Comparison of ENCODE assay signal across 19 mouse cellular contexts in genomic region chr10:61720331-61720730, GRCm38 (mm10). TPM values are rescaled to one million over a fixed set of nuclear protein-coding genes. Genes with fewer than 3 reads are reported as not detected.
DNase-seq lines count a peak whose midpoint lies in the region; ATAC-seq lines count a peak whose summit lies in the region.
"Had no signal": no experiment of that assay in that cellular context is flagged by ENCODE, and none has a peak within 500 bp of the region (broad histone marks: within the 10 kb centered on the region; RNA-seq: fewer than 3 reads in every experiment).

No protein-coding gene starts in this region.

- H3K4me1 ChIP-seq in hindbrain, embryonic 12.5 days, result peaks cover 5% of the 10 kb centered on the region

- H3K27me3 ChIP-seq in hindbrain, embryonic 12.5 days, result peaks cover 13% of the 10 kb centered on the region
- H3K27me3 ChIP-seq: heart, embryonic 12.5 days; hindbrain, embryonic 15.5 days; Patski had no signal

- no peak overlapping the region for H3K9ac ChIP-seq in hindbrain, embryonic 12.5 days
- H3K9ac ChIP-seq: forebrain, embryonic 13.5 days; forebrain, postnatal 0 days; heart, embryonic 12.5 days; hindbrain, embryonic 15.5 days had no signal

- H3K27ac ChIP-seq in hindbrain, embryonic 12.5 days, result no peak overlapping the region
- H3K27ac ChIP-seq: embryonic facial prominence, embryonic 10.5 days; forebrain, embryonic 13.5 days; hindbrain, embryonic 10.5 days; hindbrain, embryonic 15.5 days had no signal

- no peak overlapping the region for H3K4me3 ChIP-seq in hindbrain, embryonic 12.5 days
- H3K4me3 ChIP-seq: embryonic facial prominence, embryonic 10.5 days; forebrain, embryonic 13.5 days; heart, embryonic 12.5 days; hindbrain, embryonic 10.5 days; hindbrain, embryonic 15.5 days had no signal

- peak; percentile 85 for DNase-seq in adipocyte (ENCODE audit: low spot score)
- peak; percentile 87 for DNase-seq in adrenal gland, adult 2 months
- DNase-seq in adrenal gland, postnatal 25 days, result peak; percentile 55
- no peak for DNase-seq in thymus, postnatal 25 days
- no peak for DNase-seq in spleen, adult 18-20 months
- DNase-seq: cerebellum, adult 18-20 months; cerebellum, postnatal 10 days; forebrain, postnatal 0 days; gastrocnemius, postnatal 14 days had no signal

- 88% methylated on average over 7 of the region's 7 CpGs for WGBS in hindbrain, embryonic 12.5 days

- H3K4me2 ChIP-seq in hindbrain, embryonic 12.5 days (replicated peaks), result no peak overlapping the region
- H3K4me2 ChIP-seq: forebrain, embryonic 13.5 days; heart, embryonic 12.5 days; hindbrain, embryonic 15.5 days had no signal

- no peaks in the 10 kb centered on the region for H3K36me3 ChIP-seq in hindbrain, embryonic 12.5 days
- H3K36me3 ChIP-seq: embryonic facial prominence, embryonic 10.5 days; G1E; heart, embryonic 12.5 days; hindbrain, embryonic 10.5 days; hindbrain, embryonic 15.5 days had no signal

- no peak for ATAC-seq in hindbrain, embryonic 12.5 days (ENCODE audit: low FRiP score)
- ATAC-seq: activated CD4-positive, CD25-positive, alpha-beta regulatory T cell, adult 4 months; forebrain, embryonic 13.5 days; forebrain, postnatal 0 days; intestine, embryonic 16.5 days; Patski had no signal

- H3K9me3 ChIP-seq in hindbrain, embryonic 12.5 days (replicated peaks), result no peaks in the 10 kb centered on the region
- H3K9me3 ChIP-seq: embryonic facial prominence, embryonic 10.5 days; forebrain, embryonic 13.5 days; G1E; heart, embryonic 12.5 days; hindbrain, embryonic 10.5 days; hindbrain, embryonic 15.5 days had no signal

RNA-seq across cellular contexts. Expression of gene Aifm2, which starts 5.3 kb away (rescaled TPM):
- total RNA-seq in adrenal gland, adult 2 months (2021), result 100 to 1,000 TPM; 226 to 406 TPM
- 209 and 255 TPM in 2 replicates for polyA plus RNA-seq in adrenal gland, adult 2 months (2012; rRNA removed)
- 310 and 356 TPM in 2 replicates for total RNA-seq in adrenal gland, postnatal 25 days (2021)
- 6.3 and 7.5 TPM in 2 replicates for polyA plus RNA-seq in hindbrain, embryonic 12.5 days (2016; fragmentation: Nextera tagmentation; extraction: Ambion mirVana)

RNA-seq across cellular contexts. Expression of gene Tysnd1, which starts 25.0 kb away (rescaled TPM):
- 100 to 1,000 TPM in 1 of 2 experiments, 10 to 100 TPM in 1; 85.9 to 147 TPM for total RNA-seq in adrenal gland, adult 2 months (2021)
- 548 and 593 TPM in 2 replicates for polyA plus RNA-seq in adrenal gland, adult 2 months (2012; rRNA removed)
- 109 and 115 TPM in 2 replicates for total RNA-seq in adrenal gland, postnatal 25 days (2021)
- 36.5 and 37.4 TPM in 2 replicates for polyA plus RNA-seq in hindbrain, embryonic 12.5 days (2016; fragmentation: Nextera tagmentation; extraction: Ambion mirVana)

RNA-seq across cellular contexts. Expression of gene Sar1a, which starts 40.2 kb away (rescaled TPM):
- 100 to 1,000 TPM; 199 to 205 TPM for total RNA-seq in adrenal gland, adult 2 months (2021)
- 113 and 119 TPM in 2 replicates for polyA plus RNA-seq in adrenal gland, adult 2 months (2012; rRNA removed)
- 181 and 195 TPM in 2 replicates for total RNA-seq in adrenal gland, postnatal 25 days (2021)
- polyA plus RNA-seq in hindbrain, embryonic 12.5 days (2016; fragmentation: Nextera tagmentation; extraction: Ambion mirVana), result 234 and 235 TPM in 2 replicates

Comparison
In these comparisons a context has a peak if more than half of its experiments do, and no peak if none do; other contexts are left out.
1. DNase-seq: peak in adipocyte (single experiment), adrenal gland, adult 2 months (single experiment) and adrenal gland, postnatal 25 days (single experiment); none in thymus, postnatal 25 days (single experiment) and spleen, adult 18-20 months (0 of 2).